Mouse (Mus musculus) neural tube, embryonic 13.5 days (tissue): ENCODE measurements around the gene Prelid1. TPM values are rescaled to one million over a fixed set of nuclear protein-coding genes. Genes with fewer than 3 reads are reported as not detected.

Source experiments
- ATAC-seq: fragments of 200-750 bp; cut with Nextera tagmentation; 2 replicates; pipeline ENCODE4 v1.8.0; 2017; ENCODE audit warnings: low read depth, mild to moderate bottlenecking, moderate TSS enrichment, moderate library complexity
- H3K27ac ChIP-seq: fragments of 300-500 bp; sonication (generic); replicated peaks from 2 replicates; pipeline ENCODE4 v1.5.1; 2015; ENCODE audit warnings: moderate library complexity, mild to moderate bottlenecking, inconsistent platforms
- H3K27me3 ChIP-seq: fragments of 300-500 bp; sonication (generic); 2 replicates; pipeline ENCODE4 v1.6.1; 2015; ENCODE audit warnings: mild to moderate bottlenecking, inconsistent platforms
- H3K36me3 ChIP-seq: fragments of 300-500 bp; sonication (generic); 2 replicates; pipeline ENCODE4 v1.6.1; 2015; ENCODE audit warnings: mild to moderate bottlenecking, inconsistent platforms
- H3K4me1 ChIP-seq: fragments of 300-500 bp; sonication (generic); replicated peaks from 2 replicates; pipeline ENCODE4 v1.6.1; 2015; ENCODE audit warnings: inconsistent platforms
- H3K4me2 ChIP-seq: fragments of 300-500 bp; sonication (generic); 2 replicates; pipeline ENCODE4 v1.6.1; 2015; ENCODE audit warnings: inconsistent platforms, mild to moderate bottlenecking, moderate library complexity
- H3K4me3 ChIP-seq: fragments of 300-500 bp; sonication (generic); 2 replicates; pipeline ENCODE4 v1.5.1; 2015; ENCODE audit warnings: mild to moderate bottlenecking, inconsistent platforms
- H3K9ac ChIP-seq: fragments of 300-500 bp; sonication (generic); 2 replicates; pipeline ENCODE4 v1.6.1; 2015; ENCODE audit warnings: moderate library complexity, mild to moderate bottlenecking, inconsistent platforms
- H3K9me3 ChIP-seq: fragments of 300-500 bp; sonication (generic); 2 replicates; pipeline ENCODE4 v1.6.1; 2016; ENCODE audit warnings: inconsistent platforms
- WGBS: fragments of 180-500 bp; shearing (Covaris S2); methylation state at CpG from one replicate; pipeline ENCODE4 v1.1.7; 2015; 5-methylcytosine and 5-hydroxymethylcytosine counted together
- polyA plus RNA-seq: library from polyadenylated mRNA; unstranded; fragments of >200 nt; fragmentation: Nextera tagmentation; extraction: Ambion mirVana; gene quantifications from 2 replicates; pipeline ENCODE4 v1.2.1, GENCODE M21; 2015

Gene Prelid1
- 288 and 299 TPM in 2 replicates for polyA plus RNA-seq

DNA sequence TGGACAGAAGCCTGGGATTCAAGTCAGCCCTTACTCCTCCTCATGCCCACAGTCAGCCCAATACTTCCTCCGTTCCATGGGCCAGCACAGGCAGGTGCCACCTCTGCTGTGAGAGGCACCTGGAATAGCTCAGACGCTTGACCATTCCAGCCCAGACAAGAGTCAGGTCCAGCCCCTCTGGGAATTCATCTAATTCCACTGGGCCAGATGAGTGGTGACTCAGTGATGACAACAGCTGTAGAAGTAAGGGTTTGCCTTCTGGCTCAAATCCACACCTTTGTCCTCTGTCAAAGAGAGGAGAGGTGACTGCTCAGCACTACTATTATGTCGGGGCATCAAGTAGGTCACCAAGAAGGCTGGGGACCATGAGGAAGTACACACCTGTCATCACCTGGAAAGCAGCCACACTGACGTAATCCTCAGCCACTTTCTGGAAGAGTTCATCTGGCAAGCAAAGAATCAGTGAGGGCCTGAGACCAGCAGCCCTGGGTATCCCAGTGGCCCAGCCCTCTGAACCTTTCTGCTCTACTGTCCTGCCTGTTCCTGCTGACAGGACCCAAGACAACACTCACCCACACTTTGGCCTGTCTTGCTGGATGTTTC is at the start of gene Prelid1:
Prelid1 (plus strand) TSS at position 570 of the 603 bp plus-strand sequence.
- no peak for ATAC-seq
- Histone ChIP-seq H3K9me3 (no peaks in the 10 kb centered on the region), H3K4me3 (peak within 1 kb of the TSS; percentile 98), H3K4me1 (peaks cover 37% of the 10 kb centered on the region), H3K27me3 (no peaks in the 10 kb centered on the region), H3K27ac (no peak within 1 kb of the TSS), H3K36me3 (peaks cover 67% of the 10 kb centered on the region), H3K9ac (peak within 1 kb of the TSS; percentile 96), H3K4me2 (peak within 1 kb of the TSS; percentile 91)
- 92% methylated on average over 4 of the region's 4 CpGs for WGBS

GRCm38 (mm10) chr13:55277203-55277602 is 43.1 kb upstream of the Prelid1 start:
- Histone ChIP-seq H3K4me2 (no peak overlapping the region), H3K36me3 (peaks cover 58% of the 10 kb centered on the region), H3K9ac (no peak overlapping the region), H3K4me3 (no peak overlapping the region), H3K9me3 (no peaks in the 10 kb centered on the region), H3K4me1 (no peaks in the 10 kb centered on the region), H3K27ac (no peak overlapping the region), H3K27me3 (no peaks in the 10 kb centered on the region)
- WGBS: 81% methylated on average over 5 of the region's 5 CpGs
- no peak for ATAC-seq

GRCm38 (mm10) chr13:55277646-55278045 is 42.7 kb upstream of the Prelid1 start:
- H3K36me3 ChIP-seq: peaks cover 59% of the 10 kb centered on the region

GRCm38 (mm10) chr13:55288854-55289253 is 31.4 kb upstream of the Prelid1 start:
- H3K9me3 ChIP-seq: no peaks in the 10 kb centered on the region

More at GRCm38 (mm10) chr13:55277646-55278045, 42.7 kb upstream of the Prelid1 start:
- 93% methylated on average over 5 of the region's 5 CpGs for WGBS
- Histone ChIP-seq H3K4me3 (no peak overlapping the region), H3K9me3 (no peaks in the 10 kb centered on the region), H3K4me1 (no peaks in the 10 kb centered on the region), H3K27ac (no peak overlapping the region), H3K4me2 (no peak overlapping the region), H3K9ac (no peak overlapping the region), H3K27me3 (no peaks in the 10 kb centered on the region)
- no peak for ATAC-seq

DNA sequence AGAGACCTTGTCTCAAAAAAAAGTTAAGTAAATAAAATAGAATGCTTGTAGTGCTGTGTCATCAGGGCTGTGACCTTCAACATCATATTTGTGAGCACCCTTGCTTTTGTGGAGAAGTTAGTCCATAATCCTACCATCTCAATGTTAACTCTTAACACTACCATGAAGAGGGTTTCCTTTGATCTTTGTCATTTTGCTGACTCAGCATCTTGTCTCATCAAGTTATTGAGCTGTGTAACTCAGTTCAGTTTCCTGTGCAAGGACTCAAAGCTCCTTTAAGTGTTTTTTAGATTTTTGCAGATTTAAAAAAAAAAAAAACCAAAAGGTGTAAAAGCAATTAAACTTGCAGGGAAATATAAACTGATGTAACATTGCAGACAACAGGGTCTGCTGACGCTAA is 23.5 kb upstream of the Prelid1 start:
- WGBS: 89% methylated on average over 1 of the region's 1 CpGs
- ATAC-seq: no peak

More at GRCm38 (mm10) chr13:55288854-55289253, 31.4 kb upstream of the Prelid1 start:
- Histone ChIP-seq H3K36me3 (peaks cover 74% of the 10 kb centered on the region), H3K27me3 (no peaks in the 10 kb centered on the region), H3K27ac (no peak overlapping the region), H3K4me1 (no peaks in the 10 kb centered on the region), H3K4me2 (no peak overlapping the region), H3K9ac (no peak overlapping the region), H3K4me3 (no peak overlapping the region)
- 91% methylated on average over 3 of the region's 3 CpGs for WGBS
- ATAC-seq: no peak

DNA sequence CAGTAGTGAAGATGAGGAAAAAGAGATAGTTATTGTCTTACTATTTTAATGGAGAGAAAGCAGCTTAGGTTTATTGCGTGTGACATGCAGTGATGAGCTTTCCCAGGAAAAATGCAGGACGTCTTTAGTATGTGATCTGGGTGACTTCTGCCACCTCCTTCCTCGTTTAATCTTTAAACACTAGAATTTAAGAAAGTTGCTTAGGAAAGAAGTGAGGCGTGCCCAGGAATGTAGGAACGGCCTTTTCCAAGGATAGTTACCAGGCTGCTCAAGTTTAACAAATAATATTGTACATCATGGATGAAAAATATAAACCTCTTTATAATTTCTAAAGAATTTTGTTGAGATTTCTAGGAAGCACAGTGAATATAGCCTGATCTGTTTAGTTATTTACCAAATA is 19.4 kb upstream of the Prelid1 start:
- Histone ChIP-seq H3K4me1 (no peaks in the 10 kb centered on the region), H3K9me3 (no peaks in the 10 kb centered on the region), H3K9ac (no peak overlapping the region), H3K27me3 (no peaks in the 10 kb centered on the region), H3K4me3 (no peak overlapping the region), H3K36me3 (peaks cover 92% of the 10 kb centered on the region), H3K4me2 (no peak overlapping the region), H3K27ac (no peak overlapping the region)
- ATAC-seq: no peak
- 92% methylated on average over 5 of the region's 5 CpGs for WGBS

More for the DNA sequence above, 23.5 kb upstream of the Prelid1 start:
- Histone ChIP-seq H3K4me1 (no peaks in the 10 kb centered on the region), H3K27ac (no peak overlapping the region), H3K9me3 (no peaks in the 10 kb centered on the region), H3K4me3 (no peak overlapping the region), H3K27me3 (no peaks in the 10 kb centered on the region), H3K4me2 (no peak overlapping the region), H3K9ac (no peak overlapping the region), H3K36me3 (peaks cover 92% of the 10 kb centered on the region)

GRCm38 (mm10) chr13:55312028-55312630 is 8.2 kb upstream of the Prelid1 start:
- Histone ChIP-seq H3K27me3 (no peaks in the 10 kb centered on the region), H3K36me3 (peaks cover 87% of the 10 kb centered on the region), H3K27ac (no peak overlapping the region), H3K9me3 (no peaks in the 10 kb centered on the region), H3K4me3 (no peak overlapping the region), H3K9ac (no peak overlapping the region), H3K4me1 (no peaks in the 10 kb centered on the region), H3K4me2 (no peak overlapping the region)
- ATAC-seq: no peak
- WGBS: 93% methylated on average over 8 of the region's 8 CpGs

DNA sequence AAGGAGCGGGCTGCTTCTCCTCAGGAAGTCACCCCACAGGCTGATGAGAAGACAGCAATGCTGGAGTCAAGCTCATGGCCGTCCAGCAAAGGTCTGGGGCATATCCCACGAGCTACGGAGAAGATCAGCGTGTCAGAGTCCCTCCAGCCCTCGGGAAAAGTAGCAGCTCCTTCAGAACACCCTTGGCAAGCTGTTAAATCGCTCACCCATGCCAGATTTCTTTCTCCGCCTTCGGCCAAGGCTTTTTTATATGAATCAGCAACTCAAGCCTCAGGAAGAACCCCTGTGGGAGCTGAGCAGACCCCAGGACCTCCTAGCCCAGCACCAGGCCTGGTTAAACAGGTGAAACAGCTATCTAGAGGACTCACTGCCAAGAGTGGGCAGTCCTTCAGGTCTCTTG is 7.2 kb upstream of the Prelid1 start:
- 86% methylated on average over 9 of the region's 9 CpGs for WGBS
- Histone ChIP-seq H3K9ac (no peak overlapping the region), H3K9me3 (no peaks in the 10 kb centered on the region), H3K4me1 (no peaks in the 10 kb centered on the region), H3K27me3 (no peaks in the 10 kb centered on the region), H3K4me2 (no peak overlapping the region), H3K27ac (no peak overlapping the region), H3K36me3 (peaks cover 87% of the 10 kb centered on the region), H3K4me3 (no peak overlapping the region)
- no peak for ATAC-seq

DNA sequence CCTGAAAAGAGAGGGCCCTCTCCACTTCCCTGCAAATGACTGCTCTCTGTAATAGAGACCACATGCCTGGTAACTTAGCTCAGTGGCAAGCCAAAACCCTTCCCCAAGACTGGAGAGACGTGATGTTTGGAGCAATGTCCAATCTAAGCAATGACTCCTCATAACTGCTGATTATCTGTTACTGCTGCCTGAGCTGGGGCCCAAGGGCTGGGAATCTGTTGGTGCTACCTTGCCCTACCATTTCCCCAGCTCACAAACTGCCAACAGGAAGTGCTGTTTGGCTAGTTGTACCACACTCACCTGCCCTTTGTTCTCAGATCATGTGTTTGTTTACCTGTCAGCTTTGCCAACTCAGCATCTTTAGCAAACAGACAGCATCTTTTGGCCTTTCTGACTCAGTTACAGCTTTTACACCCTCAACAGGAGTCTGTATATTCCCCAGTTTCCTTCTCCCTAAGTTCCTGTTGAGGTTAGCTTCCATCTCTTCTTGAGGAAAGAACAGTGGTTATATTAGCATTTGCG is 5.3 kb upstream of the Prelid1 start:
- H3K4me1 ChIP-seq: peaks cover 3% of the 10 kb centered on the region; the same call in 1 of the 2 replicates
- ATAC-seq: no peak
- no peaks in the 10 kb centered on the region for H3K9me3 ChIP-seq
- no peak overlapping the region for H3K27ac ChIP-seq
- peaks cover 97% of the 10 kb centered on the region for H3K36me3 ChIP-seq
- H3K27me3 ChIP-seq: no peaks in the 10 kb centered on the region
- H3K4me3 ChIP-seq: no peak overlapping the region
- 79% methylated on average over 2 of the region's 2 CpGs for WGBS
- no peak overlapping the region; the same call in 1 of the 2 replicates for H3K9ac ChIP-seq
- no peak overlapping the region for H3K4me2 ChIP-seq

GRCm38 (mm10) chr13:55318351-55318750 is 1.9 kb upstream of the Prelid1 start:
- Histone ChIP-seq H3K4me2 (no peak overlapping the region), H3K27ac (no peak overlapping the region), H3K27me3 (no peaks in the 10 kb centered on the region), H3K9ac (no peak overlapping the region), H3K36me3 (peaks cover 69% of the 10 kb centered on the region), H3K4me3 (no peak overlapping the region), H3K4me1 (peaks cover 26% of the 10 kb centered on the region), H3K9me3 (no peaks in the 10 kb centered on the region)
- 84% methylated on average over 3 of the region's 3 CpGs for WGBS
- ATAC-seq: no peak

DNA sequence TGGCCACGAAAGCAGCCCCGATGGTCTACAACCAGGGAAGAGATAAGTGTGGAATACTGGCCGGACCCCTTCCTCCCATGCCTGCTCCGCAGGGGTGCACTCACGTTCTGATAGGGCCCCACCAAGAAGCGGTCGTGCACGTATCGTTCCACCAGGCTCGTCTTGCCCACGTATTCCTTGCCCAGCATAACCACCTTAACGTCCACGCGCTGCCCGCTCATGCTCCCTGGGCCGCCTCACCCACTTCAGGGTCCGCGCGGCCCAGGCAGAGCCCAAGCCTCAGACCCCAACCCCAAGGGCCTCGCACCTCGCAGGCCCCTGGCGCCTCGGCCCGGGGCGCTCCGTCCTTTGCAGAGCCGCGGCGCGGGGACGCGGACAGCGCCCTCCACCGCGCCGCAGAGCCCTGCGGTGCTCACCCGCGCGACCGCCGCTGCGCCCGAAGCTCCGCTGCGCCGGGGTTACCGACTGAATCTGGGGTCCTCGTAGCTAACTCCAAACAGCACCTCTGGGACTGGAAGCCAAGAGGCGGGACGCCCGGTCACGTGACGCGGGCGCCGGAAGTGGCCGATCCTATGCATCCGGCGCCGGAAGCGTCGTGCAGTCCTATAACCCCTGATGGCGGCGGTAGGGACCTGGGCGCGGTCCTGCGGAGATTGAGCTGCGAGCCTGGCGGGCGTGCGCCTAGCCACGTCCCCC is 1.3 kb downstream of the Prelid1 start, which contains the start of gene Rab24:
Rab24 (minus strand) TSS at position 513 of the 696 bp plus-strand sequence.
- ATAC-seq: peak; percentile 93
- Histone ChIP-seq H3K9ac (peak within 1 kb of the TSS; percentile 96), H3K4me3 (peak within 1 kb of the TSS; percentile 98), H3K27me3 (no peaks in the 10 kb centered on the region), H3K4me2 (peak within 1 kb of the TSS; percentile 91), H3K36me3 (peaks cover 66% of the 10 kb centered on the region), H3K9me3 (no peaks in the 10 kb centered on the region), H3K27ac (peak within 1 kb of the TSS; percentile 83), H3K4me1 (peaks cover 37% of the 10 kb centered on the region)
- WGBS: under 1% methylated on average over 73 of the region's 73 CpGs
